Mouse (Mus musculus): Measurements from ENCODE around the gene Figla. TPM values are rescaled to one million over a fixed set of nuclear protein-coding genes. Genes with fewer than 3 reads are reported as not detected.
"Not testable (repeated sequence)": the region's sequence is repeated elsewhere in the genome, so short reads cannot be mapped to it uniquely, and the experiment has no call there.

Figla gene
- not detected for total RNA-seq (2022)

- DNase-seq (ENCODE audit: low spot score in 2 of 2) = no peak
These were observed at the start of gene Figla for GRCm38 (mm10) chr6:86015871-86016270. Gene Figla (plus strand): TSS chr6:86016171.

DNA sequence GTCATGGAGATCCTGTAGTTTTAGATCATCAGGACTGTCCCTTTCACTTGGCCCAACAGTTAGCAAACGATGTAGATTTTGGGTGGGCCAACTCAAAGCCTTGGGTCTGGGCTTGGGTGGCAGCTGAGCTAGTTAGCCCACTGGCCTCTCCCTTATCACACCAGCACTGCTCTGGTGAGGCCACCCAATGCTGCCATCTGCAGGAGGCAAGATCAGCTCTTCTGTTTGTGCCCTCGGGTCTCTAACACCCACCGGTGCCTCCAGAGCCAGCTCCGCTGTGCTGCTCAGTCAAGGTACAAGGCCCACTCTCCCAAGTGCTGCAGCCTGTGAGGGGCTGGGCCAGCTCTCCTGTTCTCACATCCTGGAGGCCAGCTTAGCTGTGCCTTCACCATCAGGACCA is 49.3 kb upstream of the Figla start:
- no peak for DNase-seq (ENCODE audit: low spot score in 2 of 2)

- DNase-seq (ENCODE audit: low spot score in 2 of 2) = no peak
These were observed 46.1 kb upstream of the Figla start for GRCm38 (mm10) chr6:85969889-85970288.

GRCm38 (mm10) chr6:85972699-85973098 is 43.3 kb upstream of the Figla start:
- DNase-seq (ENCODE audit: low spot score in 2 of 2) = no peak

GRCm38 (mm10) chr6:85973336-85973735 is 42.6 kb upstream of the Figla start:
- no peak for DNase-seq (ENCODE audit: low spot score in 2 of 2)

DNA sequence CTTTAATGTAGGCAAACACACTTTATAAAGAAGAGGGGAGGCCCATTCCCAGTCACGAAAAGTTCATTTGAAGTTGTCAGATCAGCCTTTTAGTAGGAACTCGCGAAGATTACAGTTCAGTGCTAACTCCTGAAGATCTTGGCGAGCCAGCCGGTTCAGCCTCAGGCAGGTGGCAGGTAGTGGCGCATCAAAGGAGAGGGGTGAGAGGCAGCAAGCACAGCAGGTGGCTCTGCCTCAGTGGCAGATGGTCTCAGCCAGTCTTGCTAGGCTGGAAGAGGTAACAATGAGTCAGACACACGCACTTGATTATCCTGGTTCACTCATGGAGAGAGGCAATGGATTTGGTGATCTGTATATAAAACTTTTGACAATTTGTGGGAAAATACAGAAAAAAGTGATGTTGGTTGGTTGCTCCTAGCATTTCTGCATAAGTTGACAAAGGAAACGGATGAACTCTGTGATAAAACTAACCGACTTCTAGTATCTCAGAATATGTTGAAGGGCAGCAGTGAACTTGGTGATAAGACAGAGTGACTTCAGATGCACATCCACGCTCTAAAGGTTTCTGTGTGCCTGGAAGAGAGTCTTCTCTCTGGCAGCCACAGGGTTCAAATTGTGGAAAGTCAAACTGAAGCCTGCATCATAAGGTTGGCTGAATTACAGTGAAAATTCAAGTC is 40.9 kb upstream of the Figla start:
- no peak for DNase-seq (ENCODE audit: low spot score in 2 of 2)

- DNase-seq (ENCODE audit: low spot score in 2 of 2) = no peak
These were observed 40.2 kb upstream of the Figla start for GRCm38 (mm10) chr6:85975761-85976160.

- DNase-seq (ENCODE audit: low spot score in 2 of 2) = no peak
These were observed 39.7 kb upstream of the Figla start for GRCm38 (mm10) chr6:85976242-85976641.

DNA sequence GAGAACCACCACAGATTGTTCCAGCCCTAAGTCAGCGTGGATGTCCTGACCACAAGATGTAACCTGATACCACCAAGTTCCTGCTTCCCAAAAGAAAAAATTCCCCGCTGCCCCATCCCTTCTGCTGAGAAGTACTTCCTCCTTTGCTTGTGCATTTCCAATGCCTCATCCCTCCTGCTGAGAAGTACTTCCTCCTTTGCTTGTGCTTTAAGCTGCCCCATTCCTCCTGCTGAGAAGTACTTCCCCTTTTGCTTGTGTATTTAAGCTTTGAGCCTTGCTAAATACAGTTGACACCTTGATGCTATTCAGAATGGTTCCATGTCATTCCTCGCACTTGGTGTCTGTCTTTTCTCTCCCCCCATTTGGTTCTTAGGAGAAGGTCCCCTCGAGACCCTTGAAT is 37.2 kb upstream of the Figla start:
- DNase-seq (ENCODE audit: low spot score in 2 of 2) = not testable (repeated sequence)

- no peak for DNase-seq (ENCODE audit: low spot score in 2 of 2)
These were observed 31.6 kb upstream of the Figla start for GRCm38 (mm10) chr6:85984351-85984750.

DNA sequence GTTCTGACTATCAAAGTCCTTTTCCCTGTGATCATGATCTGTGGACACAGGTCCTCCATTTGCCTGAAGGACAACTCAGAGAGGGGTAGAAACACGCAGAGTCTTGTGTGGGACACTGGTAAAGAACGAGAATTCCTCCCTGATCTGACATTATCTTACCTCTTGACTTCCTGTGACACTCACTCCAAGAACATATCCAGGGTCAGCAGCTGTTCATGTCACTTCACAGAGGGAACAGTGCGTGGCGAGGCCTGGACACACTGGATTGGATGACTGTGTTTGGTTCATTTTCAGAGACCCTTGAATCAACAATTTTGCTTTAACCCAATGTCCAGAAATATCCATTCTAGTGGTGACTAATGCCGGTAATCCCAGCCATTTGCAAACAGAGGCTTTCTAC is 26.4 kb upstream of the Figla start:
- not testable (repeated sequence) for DNase-seq (ENCODE audit: low spot score in 2 of 2)

GRCm38 (mm10) chr6:85990774-85991173 is 25.2 kb upstream of the Figla start:
- not testable (repeated sequence) for DNase-seq (ENCODE audit: low spot score in 2 of 2)

GRCm38 (mm10) chr6:86003405-86003925 is 12.5 kb upstream of the Figla start:
- DNase-seq (ENCODE audit: low spot score in 2 of 2) = no peak

GRCm38 (mm10) chr6:86004271-86005148 is 11.5 kb upstream of the Figla start:
- DNase-seq (ENCODE audit: low spot score in 2 of 2) = peak; percentile 31 to 54

DNA sequence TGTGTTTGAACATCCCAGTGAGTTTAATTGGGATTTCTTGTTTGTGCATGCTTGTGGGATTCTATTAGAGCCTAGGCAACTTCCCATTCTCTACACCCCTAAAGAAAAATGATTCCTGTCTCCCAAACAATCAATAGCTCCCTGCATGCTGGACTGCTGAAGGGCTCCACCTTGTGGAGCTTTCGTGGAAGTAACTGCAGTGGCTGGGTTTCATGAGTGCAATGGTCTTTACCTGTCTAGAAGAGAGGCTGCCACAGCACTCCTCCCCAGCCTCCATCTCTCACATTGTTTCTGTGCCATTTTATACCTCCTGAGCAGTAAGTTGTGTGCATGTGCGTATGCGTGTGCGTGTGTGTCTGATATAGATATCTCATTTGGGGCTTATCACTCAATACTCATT is 6.0 kb upstream of the Figla start:
- no peak for DNase-seq (ENCODE audit: low spot score in 2 of 2)

DNA sequence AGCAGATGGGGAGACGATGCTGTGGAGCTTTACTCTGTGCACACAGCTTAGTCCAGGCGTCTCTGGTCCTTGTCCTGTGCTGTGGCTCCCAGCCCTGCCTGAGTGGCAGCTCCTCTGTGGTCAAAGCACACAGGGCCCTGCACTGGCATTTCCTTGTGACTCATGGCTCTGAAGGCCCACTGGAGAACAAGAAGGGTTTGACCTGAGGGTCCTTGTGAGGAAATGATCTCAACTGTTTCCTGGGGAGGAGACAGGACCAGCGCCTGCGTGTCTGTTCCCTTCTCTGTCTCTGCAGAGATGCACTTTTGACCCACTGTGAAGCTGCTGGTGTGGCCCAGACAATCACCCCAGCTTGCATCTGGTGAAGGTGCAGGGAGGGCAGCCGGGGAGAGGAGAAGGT is 1.2 kb upstream of the Figla start:
- DNase-seq (ENCODE audit: low spot score in 2 of 2) = not testable (repeated sequence)

GRCm38 (mm10) chr6:86016793-86017350 is 901 bp downstream of the Figla start:
- no peak for DNase-seq (ENCODE audit: low spot score in 2 of 2)

DNA sequence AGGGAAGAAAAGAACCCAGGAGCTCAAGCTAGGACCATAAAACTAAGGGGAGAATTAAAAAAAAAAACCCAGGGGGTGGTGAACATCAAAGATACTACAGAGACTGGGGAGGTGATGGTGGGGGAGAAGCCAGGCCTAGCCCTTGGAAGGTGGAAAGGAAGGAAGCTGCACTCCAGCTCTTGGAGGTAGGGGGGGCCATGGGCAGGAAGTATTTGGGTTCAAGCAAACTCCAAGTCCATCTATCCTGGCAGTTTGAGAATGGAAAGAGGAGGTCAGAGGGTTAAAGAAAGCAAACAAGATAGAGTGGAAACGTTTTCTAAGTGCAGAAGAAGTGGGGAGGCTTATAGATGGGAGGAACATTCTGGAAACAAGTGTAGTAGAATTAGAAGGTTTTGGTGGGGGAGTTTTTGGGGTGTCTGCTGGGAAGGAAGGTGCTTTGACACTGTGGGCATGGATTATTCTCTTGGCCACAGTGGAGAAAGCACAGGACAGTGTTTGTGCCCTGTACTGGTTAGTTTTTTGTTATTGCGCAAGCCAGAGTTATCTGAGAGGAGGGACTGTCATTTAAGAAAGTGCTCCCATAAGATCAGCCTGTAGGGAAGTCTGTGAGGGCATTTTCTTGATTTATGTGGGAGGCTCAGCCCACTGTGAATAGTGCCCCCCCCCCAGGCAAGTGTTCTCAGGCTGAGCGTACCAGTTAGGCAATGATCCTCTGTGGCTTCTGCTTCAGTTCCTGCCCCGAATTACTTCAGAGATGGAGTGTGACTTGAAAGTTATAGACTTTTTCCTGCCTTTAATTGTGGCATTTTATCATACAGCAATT is 3.7 kb downstream of the Figla start:
- no peak for DNase-seq (ENCODE audit: low spot score in 2 of 2)

GRCm38 (mm10) chr6:86020948-86021347 is 5.0 kb downstream of the Figla start:
- DNase-seq (ENCODE audit: low spot score in 2 of 2) = no peak

DNA sequence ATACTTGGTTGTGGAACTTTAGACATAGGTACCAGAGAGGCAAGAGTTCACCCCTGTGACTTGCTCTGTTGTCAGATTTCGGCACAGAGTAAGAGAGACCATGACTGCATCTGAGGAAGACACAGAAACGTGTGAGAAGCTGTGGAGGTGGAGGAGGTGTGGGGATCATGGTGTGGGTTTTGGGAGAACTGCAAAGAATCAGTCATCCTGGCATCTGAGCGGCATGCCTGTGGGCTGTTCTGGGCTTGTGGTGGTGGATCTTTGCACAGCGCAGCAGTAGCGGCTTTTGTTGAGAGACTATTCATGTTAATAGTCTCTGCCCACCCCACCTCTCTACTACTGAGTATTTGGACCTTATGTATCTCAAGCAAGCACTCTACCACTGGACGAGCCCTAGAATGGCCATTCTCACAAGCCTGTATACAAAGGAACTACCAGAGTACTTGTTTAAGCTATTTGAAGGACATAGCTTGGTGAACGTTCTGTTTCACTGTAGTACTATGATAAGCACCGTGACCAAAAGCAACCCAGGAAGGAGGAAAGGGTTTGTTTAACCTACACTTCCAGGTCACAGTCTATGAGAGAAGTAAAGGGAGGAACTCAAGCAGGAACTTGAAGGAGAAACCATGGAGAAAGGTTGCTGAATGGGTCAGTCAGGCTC is 10.8 kb downstream of the Figla start:
- no peak for DNase-seq (ENCODE audit: low spot score in 2 of 2)

- DNase-seq (ENCODE audit: low spot score in 2 of 2) = no peak
These were observed 12.2 kb downstream of the Figla start for GRCm38 (mm10) chr6:86028150-86028549.
